Mouse (Mus musculus): ENCODE measurements around the gene Plekhm2. TPM values are rescaled to one million over a fixed set of nuclear protein-coding genes. Genes with fewer than 3 reads are reported as not detected.

Plekhm2 gene
- polyA plus RNA-seq, 1 experiment, result 73.3 TPM

DNA sequence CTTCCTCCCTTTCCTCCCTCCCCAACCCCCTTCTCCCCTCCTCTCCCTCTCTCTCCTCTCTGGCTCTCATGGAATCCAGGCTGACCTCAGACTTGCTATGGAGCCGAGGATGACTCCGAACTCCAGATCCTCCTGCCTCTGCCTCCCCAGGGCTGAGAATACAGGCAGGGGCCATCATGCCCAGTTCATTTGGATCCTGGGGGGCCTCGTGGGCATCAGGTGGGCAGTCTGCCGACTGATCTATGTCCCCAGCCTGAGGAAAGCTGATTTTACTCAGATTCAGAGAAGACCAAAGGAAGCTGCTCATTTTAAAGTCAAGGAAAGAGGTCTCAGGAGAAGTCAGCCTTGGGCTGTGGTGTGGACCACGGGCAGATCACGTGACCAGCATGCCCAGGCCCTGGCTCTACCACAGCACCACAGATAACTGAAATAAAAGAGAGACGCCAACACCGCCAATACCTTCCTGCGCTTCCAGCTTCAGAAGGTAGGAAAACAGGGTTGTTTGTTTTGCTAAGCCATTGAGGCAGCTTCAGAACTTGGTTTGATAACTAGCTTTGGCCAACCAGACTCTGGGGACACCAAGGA lies 45.3 kb downstream of the Plekhm2 start:
- peaks cover 14% of the 10 kb centered on the region for H3K4me1 ChIP-seq (ENCODE audit: control insufficient read depth, insufficient read depth, low read length)
- no peaks in the 10 kb centered on the region for H3K27me3 ChIP-seq (ENCODE audit: control insufficient read depth, insufficient read depth, low read length)
- no peak overlapping the region for H3K27ac ChIP-seq (ENCODE audit: control insufficient read depth, insufficient read depth, low read depth, low read length)
- TF ChIP-seq CTCF (IDR thresholded peaks at IDR 0.05; ENCODE audit: control insufficient read depth, insufficient read depth, insufficient replicate concordance, low read depth, low read length) (no peak), POLR2A (IDR thresholded peaks at IDR 0.05; ENCODE audit: control insufficient read depth, low read depth, low read length) (no peak)
- no peaks in the 10 kb centered on the region for H3K36me3 ChIP-seq (ENCODE audit: control insufficient read depth, insufficient read depth, low read length)
- H3K4me3 ChIP-seq (ENCODE audit: control insufficient read depth, low read depth, low read length), result no peak overlapping the region

DNA sequence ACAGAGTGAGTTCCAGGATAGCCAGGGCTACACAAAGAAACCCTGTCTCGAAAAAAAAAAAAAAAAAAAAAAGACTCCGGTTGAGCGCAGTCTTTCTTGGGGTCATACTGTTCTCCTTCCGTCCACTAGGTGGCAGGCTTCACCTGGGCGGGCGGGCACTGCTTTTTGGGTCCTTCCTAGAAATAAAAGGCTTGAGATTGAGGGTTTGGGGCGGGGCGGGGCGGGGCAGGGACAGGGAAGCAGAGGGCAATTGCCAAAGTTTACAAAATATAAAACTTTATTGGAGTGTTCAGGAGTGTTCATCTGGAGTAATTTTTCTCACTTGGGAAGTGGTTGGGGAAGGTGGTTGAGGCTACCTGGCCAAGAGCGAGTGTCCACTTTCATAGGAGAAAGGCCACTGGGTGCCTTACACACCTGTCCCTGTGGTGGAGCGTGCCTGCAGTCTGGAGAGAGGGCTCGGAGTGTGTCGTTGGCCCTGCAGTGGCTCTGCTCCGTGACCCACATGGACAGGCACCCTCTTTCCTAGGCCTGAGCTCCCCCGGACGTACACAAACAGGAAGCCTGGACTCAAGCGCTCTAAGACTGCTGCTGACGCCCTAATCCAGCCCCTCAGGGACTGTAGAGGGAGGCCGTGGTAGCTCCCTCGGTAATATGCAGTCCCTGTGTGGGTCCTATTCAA lies 46.0 kb downstream of the Plekhm2 start, which contains the start of gene Tmem82:
Gene Tmem82, minus strand, starts transcription at position 69 of the 679 bp plus-strand sequence.
- TF ChIP-seq CTCF (IDR thresholded peaks at IDR 0.05; ENCODE audit: control insufficient read depth, insufficient read depth, insufficient replicate concordance, low read depth, low read length) (peak; percentile 61; the same call in 1 of the 2 replicates), POLR2A (IDR thresholded peaks at IDR 0.05; ENCODE audit: control insufficient read depth, low read depth, low read length) (no peak)
- no peaks in the 10 kb centered on the region for H3K27me3 ChIP-seq (ENCODE audit: control insufficient read depth, insufficient read depth, low read length)
- H3K4me1 ChIP-seq (ENCODE audit: control insufficient read depth, insufficient read depth, low read length), result peaks cover 14% of the 10 kb centered on the region
- peak within 1 kb of the TSS; percentile 89 for H3K4me3 ChIP-seq (ENCODE audit: control insufficient read depth, low read depth, low read length)
- peak within 1 kb of the TSS; percentile 5; the same call in 1 of the 2 replicates for H3K27ac ChIP-seq (ENCODE audit: control insufficient read depth, insufficient read depth, low read depth, low read length)
- H3K36me3 ChIP-seq (ENCODE audit: control insufficient read depth, insufficient read depth, low read length), result no peaks in the 10 kb centered on the region

DNA sequence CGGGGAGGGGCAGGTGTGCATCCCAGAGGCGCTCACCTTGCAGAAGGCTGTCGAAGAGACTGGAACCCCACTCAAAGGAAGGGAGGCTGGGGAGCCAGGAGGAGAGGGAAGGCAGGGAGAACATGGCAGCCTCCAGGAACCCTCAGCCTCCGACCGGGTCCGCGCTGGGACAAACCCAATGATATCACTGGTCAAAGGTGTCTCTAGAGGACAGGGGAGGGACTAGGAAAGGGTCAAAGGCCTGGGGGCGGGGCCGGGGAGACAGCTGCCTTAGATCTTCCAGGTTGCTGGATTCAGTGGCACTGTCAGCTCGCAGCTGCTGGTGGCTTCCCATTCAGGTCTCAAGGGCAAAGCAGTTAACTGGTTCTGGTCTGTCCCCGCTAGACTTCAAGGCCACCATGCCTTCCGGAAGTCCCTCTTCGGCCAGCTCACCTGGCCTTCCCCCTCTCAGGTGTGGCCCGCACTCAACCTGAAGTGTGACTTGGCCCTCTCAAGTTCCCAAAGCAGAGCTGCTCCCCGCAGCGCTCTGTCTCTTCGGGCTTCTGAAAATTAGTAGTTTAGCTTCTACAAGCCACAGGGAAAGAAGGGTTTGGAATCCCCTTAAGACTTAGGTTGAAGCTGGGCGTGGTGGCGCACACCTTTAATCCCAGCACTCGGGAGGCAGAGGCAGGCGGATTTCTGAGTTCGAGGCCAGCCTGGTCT lies 46.7 kb downstream of the Plekhm2 start:
- peaks cover 14% of the 10 kb centered on the region for H3K4me1 ChIP-seq (ENCODE audit: control insufficient read depth, insufficient read depth, low read length)
- peak overlapping the region; percentile 5; the same call in 1 of the 2 replicates for H3K27ac ChIP-seq (ENCODE audit: control insufficient read depth, insufficient read depth, low read depth, low read length)
- no peaks in the 10 kb centered on the region for H3K27me3 ChIP-seq (ENCODE audit: control insufficient read depth, insufficient read depth, low read length)
- no peaks in the 10 kb centered on the region for H3K36me3 ChIP-seq (ENCODE audit: control insufficient read depth, insufficient read depth, low read length)
- H3K4me3 ChIP-seq (ENCODE audit: control insufficient read depth, low read depth, low read length), result peak overlapping the region; percentile 89
- no peak for TF ChIP-seq CTCF (IDR thresholded peaks at IDR 0.05; ENCODE audit: control insufficient read depth, insufficient read depth, insufficient replicate concordance, low read depth, low read length)

DNA sequence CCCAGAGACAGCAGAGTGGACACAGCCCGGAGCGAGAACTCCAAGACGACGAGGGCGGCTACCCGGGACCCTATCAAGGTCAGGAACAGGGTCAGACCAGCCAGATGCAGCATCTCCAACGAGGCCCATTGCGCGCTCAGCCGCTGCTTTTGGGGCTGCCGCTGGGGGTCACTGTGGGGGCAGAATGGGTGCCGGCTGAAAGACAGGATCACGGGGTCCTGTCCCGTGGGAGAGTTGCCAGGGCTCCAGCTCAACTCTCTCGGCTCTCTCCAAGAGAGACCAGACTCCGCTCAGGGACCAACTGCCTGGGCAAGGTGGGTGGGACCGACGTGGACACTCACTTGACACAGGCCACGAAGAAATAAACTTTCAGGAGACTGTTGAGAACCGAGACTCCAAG lies 47.4 kb downstream of the Plekhm2 start:
- H3K27me3 ChIP-seq (ENCODE audit: control insufficient read depth, insufficient read depth, low read length), result no peaks in the 10 kb centered on the region
- H3K4me1 ChIP-seq (ENCODE audit: control insufficient read depth, insufficient read depth, low read length), result peaks cover 14% of the 10 kb centered on the region
- peak; percentile 37; the same call in 1 of the 2 replicates for TF ChIP-seq CTCF (IDR thresholded peaks at IDR 0.05; ENCODE audit: control insufficient read depth, insufficient read depth, insufficient replicate concordance, low read depth, low read length)
- TF ChIP-seq POLR2A (IDR thresholded peaks at IDR 0.05; ENCODE audit: control insufficient read depth, low read depth, low read length), result peak; percentile 16; the same call in 1 of the 2 replicates
- H3K4me3 ChIP-seq (ENCODE audit: control insufficient read depth, low read depth, low read length), result peak overlapping the region; percentile 89
- no peaks in the 10 kb centered on the region for H3K36me3 ChIP-seq (ENCODE audit: control insufficient read depth, insufficient read depth, low read length)
- H3K27ac ChIP-seq (ENCODE audit: control insufficient read depth, insufficient read depth, low read depth, low read length), result no peak overlapping the region

DNA sequence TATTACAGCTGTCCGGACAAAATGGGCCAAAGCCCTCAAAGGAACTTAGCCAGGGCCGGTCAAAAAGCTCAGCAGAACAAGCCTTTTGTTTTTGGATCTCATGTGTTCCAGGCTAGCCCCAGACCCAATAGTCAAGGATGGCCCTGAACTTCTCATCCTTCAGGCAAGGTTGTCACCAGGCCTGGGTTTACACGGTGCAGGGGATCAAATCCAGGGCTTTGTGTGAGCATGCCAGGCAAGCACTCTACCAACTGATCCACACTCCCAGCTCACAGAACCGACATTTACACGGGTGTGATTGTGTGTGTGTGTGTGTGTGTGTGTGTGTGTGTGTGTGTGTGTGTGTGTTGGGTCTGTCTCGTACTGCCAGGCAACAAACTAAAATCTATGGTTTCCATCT lies 47.9 kb downstream of the Plekhm2 start:
- no peaks in the 10 kb centered on the region for H3K27me3 ChIP-seq (ENCODE audit: control insufficient read depth, insufficient read depth, low read length)
- TF ChIP-seq POLR2A (IDR thresholded peaks at IDR 0.05; ENCODE audit: control insufficient read depth, low read depth, low read length) (no peak), CTCF (IDR thresholded peaks at IDR 0.05; ENCODE audit: control insufficient read depth, insufficient read depth, insufficient replicate concordance, low read depth, low read length) (no peak)

GRCm38 (mm10) chr4:141614946-141615345 lies 49.8 kb downstream of the Plekhm2 start:
- no peaks in the 10 kb centered on the region for H3K27me3 ChIP-seq (ENCODE audit: control insufficient read depth, insufficient read depth, low read length)

More for the DNA sequence above, 47.9 kb downstream of the Plekhm2 start:
- H3K27ac ChIP-seq (ENCODE audit: control insufficient read depth, insufficient read depth, low read depth, low read length), result 0 out of 2 replicates have a peak overlapping the region, but pooled peaks have one; percentile 16
- H3K36me3 ChIP-seq (ENCODE audit: control insufficient read depth, insufficient read depth, low read length), result no peaks in the 10 kb centered on the region
- peak overlapping the region; percentile 89 for H3K4me3 ChIP-seq (ENCODE audit: control insufficient read depth, low read depth, low read length)
- H3K4me1 ChIP-seq (ENCODE audit: control insufficient read depth, insufficient read depth, low read length), result peaks cover 14% of the 10 kb centered on the region

GRCm38 (mm10) chr4:141609538-141609937 lies 55.2 kb downstream of the Plekhm2 start:
- Histone ChIP-seq H3K27me3 (ENCODE audit: control insufficient read depth, insufficient read depth, low read length) (no peaks in the 10 kb centered on the region), H3K4me3 (ENCODE audit: control insufficient read depth, low read depth, low read length) (no peak overlapping the region), H3K36me3 (ENCODE audit: control insufficient read depth, insufficient read depth, low read length) (no peaks in the 10 kb centered on the region), H3K27ac (ENCODE audit: control insufficient read depth, insufficient read depth, low read depth, low read length) (no peak overlapping the region), H3K4me1 (ENCODE audit: control insufficient read depth, insufficient read depth, low read length) (no peaks in the 10 kb centered on the region)
- no peak for TF ChIP-seq CTCF (IDR thresholded peaks at IDR 0.05; ENCODE audit: control insufficient read depth, insufficient read depth, insufficient replicate concordance, low read depth, low read length)
- no peak for TF ChIP-seq POLR2A (IDR thresholded peaks at IDR 0.05; ENCODE audit: control insufficient read depth, low read depth, low read length)

More at GRCm38 (mm10) chr4:141614946-141615345, 49.8 kb downstream of the Plekhm2 start:
- Histone ChIP-seq H3K36me3 (ENCODE audit: control insufficient read depth, insufficient read depth, low read length) (no peaks in the 10 kb centered on the region), H3K27ac (ENCODE audit: control insufficient read depth, insufficient read depth, low read depth, low read length) (peak overlapping the region; percentile 73), H3K4me1 (ENCODE audit: control insufficient read depth, insufficient read depth, low read length) (peaks cover 14% of the 10 kb centered on the region), H3K4me3 (ENCODE audit: control insufficient read depth, low read depth, low read length) (peak overlapping the region; percentile 89)
- no peak for TF ChIP-seq CTCF (IDR thresholded peaks at IDR 0.05; ENCODE audit: control insufficient read depth, insufficient read depth, insufficient replicate concordance, low read depth, low read length)
- TF ChIP-seq POLR2A (IDR thresholded peaks at IDR 0.05; ENCODE audit: control insufficient read depth, low read depth, low read length), result peak; percentile 24; the same call in 1 of the 2 replicates
